Mouse (Mus musculus) thymus, adult 2 months (tissue): Measurements from ENCODE around the gene Phldb1.

Source experiments
- CTCF ChIP-seq: fragments of 200-500 bp; IDR thresholded peaks from 2 replicates; pipeline ENCODE4 v1.5.1; 2012; ENCODE audit warnings: mild to moderate bottlenecking, control low read depth, low read length, moderate library complexity, borderline replicate concordance; ENCODE audit not compliant: control insufficient read depth, poor library complexity, insufficient read depth; ENCODE audit errors: extremely low read depth
- POLR2A ChIP-seq: fragments of 200-500 bp; IDR thresholded peaks from 2 replicates; pipeline ENCODE4 v1.6.1; 2012; ENCODE audit warnings: mild to moderate bottlenecking, low read length, control low read depth, moderate library complexity; ENCODE audit not compliant: control insufficient read depth, poor library complexity, insufficient read depth; ENCODE audit errors: extremely low read depth

DNA sequence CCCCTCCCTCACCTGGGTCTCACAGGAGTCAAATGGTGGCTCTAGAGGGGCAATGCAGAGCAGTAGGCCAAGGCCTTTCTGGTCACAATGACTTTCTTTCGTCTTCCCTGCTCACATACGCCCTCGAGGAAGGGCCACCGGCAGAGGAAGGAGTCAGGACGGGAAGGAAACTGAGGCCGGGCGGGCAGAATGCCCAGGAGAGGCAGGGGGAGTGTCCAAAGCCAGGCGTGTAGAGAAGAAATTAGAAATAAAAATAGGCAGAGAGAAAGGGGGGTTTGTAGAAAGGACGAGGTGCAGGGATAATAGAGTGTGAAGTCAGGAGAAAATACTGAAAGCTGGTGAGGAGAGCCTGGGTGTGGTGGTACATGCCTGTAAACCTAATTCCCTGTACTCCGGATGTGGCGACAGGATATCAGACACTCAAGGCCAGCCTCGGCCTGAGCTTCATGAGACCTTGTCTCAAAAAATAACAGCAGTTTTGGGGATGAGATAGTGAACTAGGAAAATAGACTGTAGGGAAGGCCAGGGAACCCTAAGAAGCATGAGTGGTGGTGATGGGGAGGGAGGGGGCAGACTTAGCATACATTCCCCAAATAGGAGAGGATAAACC lies 2.0 kb downstream of the Phldb1 start:
- TF ChIP-seq CTCF = no peak
- no peak for TF ChIP-seq POLR2A
